Mouse (Mus musculus) E14TG2a.4 (cell line): ENCODE results near the gene Plekhm2.

Experiments
- H3K27me3 ChIP-seq: 2 replicates; pipeline ENCODE4 v1.6.1; 2014; ENCODE audit warnings: low read length, control low read depth; ENCODE audit not compliant: insufficient read depth
- H3K36me3 ChIP-seq: 2 replicates; pipeline ENCODE4 v1.6.1; 2014; ENCODE audit warnings: low read length, control low read depth; ENCODE audit not compliant: insufficient read depth
- H3K4me1 ChIP-seq: replicated peaks from 2 replicates; pipeline ENCODE4 v1.6.1; 2014; ENCODE audit warnings: low read depth, low read length, control low read depth
- H3K4me3 ChIP-seq: replicated peaks from 2 replicates; pipeline ENCODE4 v1.5.1; 2014; ENCODE audit warnings: mild to moderate bottlenecking, low read length
- H3K9me3 ChIP-seq: 2 replicates; pipeline ENCODE4 v1.6.1; 2014; ENCODE audit warnings: low read length, control low read depth
- CTCF ChIP-seq: conservative IDR thresholded peaks from 2 replicates; pipeline ENCODE4 v1.5.1; 2014; ENCODE audit warnings: low read length
- NANOG ChIP-seq: IDR thresholded peaks from 2 replicates; pipeline ENCODE4 v1.6.1; 2014; ENCODE audit warnings: borderline replicate concordance, low read length, mixed read lengths
- POU5F1 ChIP-seq: IDR thresholded peaks from 2 replicates; pipeline ENCODE4 v1.6.1; 2014; ENCODE audit warnings: low read length, borderline replicate concordance

The Plekhm2 gene

GRCm38 (mm10) chr4:141671389-141671788, 6.7 kb upstream of the Plekhm2 start:
- Histone ChIP-seq H3K27me3 (no peaks in the 10 kb centered on the region), H3K36me3 (no peaks in the 10 kb centered on the region), H3K4me3 (no peak overlapping the region), H3K4me1 (peaks cover 63% of the 10 kb centered on the region), H3K9me3 (no peaks in the 10 kb centered on the region)
- TF ChIP-seq CTCF (no peak), POU5F1 (no peak), NANOG (no peak)

GRCm38 (mm10) chr4:141669898-141670712, 5.4 kb upstream of the Plekhm2 start:
- H3K36me3 ChIP-seq = no peaks in the 10 kb centered on the region

GRCm38 (mm10) chr4:141664011-141664745, 521 bp downstream of the Plekhm2 start:
- no peak for TF ChIP-seq CTCF
- Histone ChIP-seq H3K4me3 (peak overlapping the region; percentile 78), H3K9me3 (no peaks in the 10 kb centered on the region), H3K27me3 (peaks cover 35% of the 10 kb centered on the region), H3K4me1 (peaks cover 44% of the 10 kb centered on the region), H3K36me3 (0 out of 2 replicates have a peak, but pooled peaks cover under 1% of the 10 kb centered on the region)

More at GRCm38 (mm10) chr4:141669898-141670712, 5.4 kb upstream of the Plekhm2 start:
- peaks cover 52% of the 10 kb centered on the region for H3K4me1 ChIP-seq
- no peak for TF ChIP-seq NANOG
- TF ChIP-seq CTCF = no peak
- TF ChIP-seq POU5F1 = no peak
- no peaks in the 10 kb centered on the region for H3K9me3 ChIP-seq
- peaks cover 8% of the 10 kb centered on the region for H3K27me3 ChIP-seq
- H3K4me3 ChIP-seq = no peak overlapping the region

- H3K27me3 ChIP-seq = peaks cover 35% of the 10 kb centered on the region
- H3K4me1 ChIP-seq = peaks cover 44% of the 10 kb centered on the region
- TF ChIP-seq NANOG (no peak), CTCF (no peak), POU5F1 (no peak)
These were observed 1.4 kb downstream of the Plekhm2 start for GRCm38 (mm10) chr4:141663122-141663931.

GRCm38 (mm10) chr4:141660884-141661283, 3.8 kb downstream of the Plekhm2 start:
- Histone ChIP-seq H3K36me3 (peaks cover 3% of the 10 kb centered on the region; the same call in 1 of the 2 replicates), H3K27me3 (peaks cover 34% of the 10 kb centered on the region), H3K9me3 (no peaks in the 10 kb centered on the region), H3K4me1 (peaks cover 38% of the 10 kb centered on the region), H3K4me3 (no peak overlapping the region; the same call in 1 of the 2 replicates)
- TF ChIP-seq POU5F1 (no peak), CTCF (no peak), NANOG (no peak)

More at GRCm38 (mm10) chr4:141663122-141663931, 1.4 kb downstream of the Plekhm2 start:
- Histone ChIP-seq H3K36me3 (0 out of 2 replicates have a peak, but pooled peaks cover 3% of the 10 kb centered on the region), H3K4me3 (peak overlapping the region; percentile 78), H3K9me3 (no peaks in the 10 kb centered on the region)

GRCm38 (mm10) chr4:141659739-141660138, 5.0 kb downstream of the Plekhm2 start:
- H3K9me3 ChIP-seq = no peaks in the 10 kb centered on the region
- H3K27me3 ChIP-seq = peaks cover 23% of the 10 kb centered on the region
- no peak overlapping the region for H3K4me3 ChIP-seq
- peaks cover 36% of the 10 kb centered on the region for H3K4me1 ChIP-seq
- no peak for TF ChIP-seq POU5F1
- TF ChIP-seq CTCF = peak; percentile 28; the same call in 1 of the 2 replicates
- H3K36me3 ChIP-seq = peaks cover 3% of the 10 kb centered on the region; the same call in 1 of the 2 replicates

- peaks cover 3% of the 10 kb centered on the region; the same call in 1 of the 2 replicates for H3K36me3 ChIP-seq
- TF ChIP-seq CTCF = no peak
- no peak for TF ChIP-seq NANOG
- TF ChIP-seq POU5F1 = no peak
These were observed 5.7 kb downstream of the Plekhm2 start for GRCm38 (mm10) chr4:141658846-141659484.

GRCm38 (mm10) chr4:141656932-141657331, 7.8 kb downstream of the Plekhm2 start:
- Histone ChIP-seq H3K4me3 (no peak overlapping the region), H3K27me3 (no peaks in the 10 kb centered on the region), H3K4me1 (peaks cover 29% of the 10 kb centered on the region), H3K9me3 (no peaks in the 10 kb centered on the region), H3K36me3 (peaks cover 3% of the 10 kb centered on the region; the same call in 1 of the 2 replicates)
- no peak for TF ChIP-seq CTCF
- no peak for TF ChIP-seq POU5F1
- TF ChIP-seq NANOG = no peak

More at GRCm38 (mm10) chr4:141658846-141659484, 5.7 kb downstream of the Plekhm2 start:
- peaks cover 16% of the 10 kb centered on the region for H3K27me3 ChIP-seq
- H3K4me1 ChIP-seq = peaks cover 29% of the 10 kb centered on the region
- no peak overlapping the region for H3K4me3 ChIP-seq
- no peaks in the 10 kb centered on the region for H3K9me3 ChIP-seq
